Mouse (Mus musculus) c-Kit-positive CD71-positive TER-119-positive erythroid progenitor cells, embryonic 14.5 days (primary cell): ENCODE results near the gene Ctdsp2.
A peak's percentile ranks its signal among the peaks of the same experiment; 100 is the strongest.

Experiments used
- DNase-seq: peaks from one replicate; pipeline ENCODE4 v3.0.0-alpha.2; 2013; ENCODE audit warnings: low spot score

Gene Ctdsp2

DNA sequence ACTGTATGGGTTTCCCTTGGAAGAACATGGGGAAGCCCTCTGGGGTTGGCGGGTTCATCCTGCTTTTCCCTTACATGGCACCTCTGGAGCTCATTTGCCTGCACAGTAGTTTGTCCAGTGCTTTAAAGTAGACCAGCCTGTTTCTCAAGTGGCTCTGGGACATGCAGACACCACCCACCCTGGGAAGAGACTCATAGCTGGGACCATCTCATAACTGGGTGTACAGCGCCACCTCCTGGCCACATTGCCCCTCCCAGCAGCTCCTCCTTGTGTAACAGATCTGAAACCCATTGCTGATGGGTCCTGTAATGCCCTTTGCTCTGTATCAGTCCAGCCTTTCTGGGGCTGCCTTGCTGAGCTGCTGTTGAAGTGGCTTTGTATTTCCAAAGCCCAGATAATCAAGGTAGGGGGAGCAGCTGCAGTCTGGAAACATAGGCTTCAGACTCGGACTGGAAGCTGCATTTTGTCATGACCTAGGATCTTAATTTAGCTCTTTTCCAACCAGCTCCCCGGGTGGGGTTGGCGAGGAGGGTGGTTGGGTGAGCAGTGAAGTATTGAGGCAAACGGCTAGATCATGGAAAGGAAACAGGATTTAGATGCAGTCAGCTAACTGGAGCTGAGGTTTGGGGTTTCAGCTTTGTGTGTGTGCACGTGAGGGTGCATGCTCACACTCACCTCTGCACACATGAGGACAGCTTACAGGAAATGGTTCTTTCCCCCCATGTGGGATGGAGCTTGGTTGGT lies 12.0 kb downstream of the Ctdsp2 start:
- peak; percentile 72 for DNase-seq

DNA sequence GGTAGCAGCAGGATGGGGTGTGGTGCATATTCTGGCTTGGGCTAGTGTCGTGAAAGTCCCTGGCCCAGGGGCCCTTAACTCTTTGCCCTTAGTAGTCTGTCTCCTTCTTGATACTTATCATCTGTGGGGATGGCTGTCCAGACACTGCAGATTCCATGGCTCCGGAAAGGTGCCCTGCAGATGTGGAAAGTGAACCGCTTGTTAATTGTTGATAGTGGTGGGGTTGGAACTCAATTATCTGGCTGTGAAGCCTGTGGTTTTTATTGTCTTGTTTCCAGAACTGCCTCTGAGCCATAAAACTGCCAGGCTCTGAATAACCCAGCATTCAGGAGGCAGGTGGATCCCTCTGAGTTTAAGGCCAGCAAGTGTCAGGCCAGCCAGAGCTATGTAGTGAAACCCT lies 13.2 kb downstream of the Ctdsp2 start:
- DNase-seq: no peak

DNA sequence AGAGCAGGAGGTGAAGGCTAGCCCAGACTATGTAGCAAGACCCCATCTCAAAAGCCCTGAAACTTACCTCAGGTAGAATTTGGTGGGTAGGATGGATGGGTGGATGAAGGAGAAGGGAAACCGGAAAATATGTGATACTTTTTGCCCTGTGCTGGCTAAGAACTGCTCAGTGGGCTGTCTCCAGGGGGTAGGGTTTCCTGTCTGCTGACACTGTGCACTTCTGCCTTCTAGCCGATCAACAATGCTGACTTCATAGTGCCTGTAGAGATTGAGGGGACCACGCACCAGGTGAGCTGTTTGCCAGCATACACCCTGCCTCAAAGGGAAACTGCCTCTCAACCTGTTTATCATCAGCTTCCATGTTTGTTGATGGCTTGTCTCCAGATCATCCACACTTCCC lies 15.1 kb downstream of the Ctdsp2 start:
- no peak for DNase-seq

DNA sequence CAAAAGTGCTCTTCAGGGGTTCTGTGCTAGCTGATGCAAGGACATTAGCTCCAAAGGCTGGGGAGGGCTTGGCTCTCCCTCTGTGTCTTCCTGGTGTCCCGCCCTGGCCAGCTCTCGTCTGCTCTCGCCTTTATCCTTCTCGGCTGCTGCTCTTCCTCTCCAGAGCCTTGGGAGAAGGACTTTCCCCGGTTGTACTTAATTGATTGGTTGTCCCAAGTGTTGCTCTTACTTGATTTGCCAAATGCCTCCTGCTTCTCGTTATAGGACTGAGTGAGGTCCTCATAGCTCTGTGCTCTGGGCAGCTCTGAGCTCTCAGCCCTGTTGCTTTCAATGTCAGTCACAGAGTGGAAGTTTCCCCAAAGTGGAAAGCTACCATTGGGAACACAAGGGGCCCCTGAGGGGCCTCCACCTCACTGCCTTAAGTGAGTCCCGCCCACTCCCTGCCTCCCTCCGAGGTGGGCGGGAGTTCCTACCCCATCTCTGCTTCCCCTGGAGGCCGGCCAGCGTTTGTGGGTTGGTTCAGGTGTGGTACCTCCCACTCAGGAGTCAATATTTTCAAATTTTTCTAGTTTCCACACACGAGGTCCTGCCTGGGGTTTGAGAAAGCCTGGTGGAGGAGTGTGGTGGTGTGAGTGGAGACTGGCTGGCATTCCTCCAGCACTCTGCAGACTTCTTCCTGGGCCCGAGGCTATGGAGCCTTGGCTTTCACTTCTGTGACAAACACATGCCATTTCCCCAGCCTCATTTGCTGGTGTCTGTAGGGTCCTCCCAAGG lies 19.0 kb downstream of the Ctdsp2 start:
- DNase-seq: no peak

DNA sequence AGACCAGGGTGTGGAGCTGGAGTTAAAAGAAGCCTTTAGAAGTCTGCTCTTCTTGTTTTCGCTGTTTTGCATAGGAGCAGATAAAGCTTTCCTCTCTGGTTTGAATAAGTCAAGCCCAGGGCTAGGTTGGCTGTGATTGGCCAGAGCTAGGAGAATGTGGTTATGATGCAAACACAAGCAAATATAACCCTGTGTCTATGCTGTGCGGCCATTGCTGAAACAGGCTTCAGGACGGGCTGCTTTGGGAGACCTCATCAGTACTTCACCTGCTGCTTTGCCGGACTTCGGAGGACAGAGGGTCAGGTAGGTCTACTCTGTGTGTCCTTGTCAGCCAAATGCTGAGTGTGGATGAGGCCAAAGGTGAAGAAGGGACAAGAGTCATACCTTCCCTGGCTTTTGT lies 22.0 kb downstream of the Ctdsp2 start, which contains the start of gene Avil:
Avil (plus strand) TSS at position 181 of the 400 bp plus-strand sequence.
- no peak for DNase-seq

DNA sequence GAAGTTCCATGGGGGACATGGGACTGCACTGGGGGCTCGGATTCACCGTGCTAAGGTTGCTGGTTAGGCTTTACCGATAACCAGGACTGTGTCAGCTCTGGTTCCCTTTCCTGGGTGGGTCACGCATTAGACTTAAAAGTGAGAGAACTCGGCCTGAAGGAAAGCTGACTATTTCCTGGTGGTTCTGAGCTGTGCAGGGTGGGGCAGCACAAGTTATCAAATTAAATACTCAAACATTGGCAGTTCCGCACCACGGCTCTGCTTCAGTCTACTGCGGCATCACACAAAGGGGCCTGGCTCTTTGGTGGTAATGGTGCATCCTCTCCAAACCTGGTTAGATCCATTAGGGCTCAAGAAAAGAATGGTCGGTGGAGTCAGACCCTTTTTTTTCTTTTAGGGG lies 22.8 kb downstream of the Ctdsp2 start:
- DNase-seq: no peak

DNA sequence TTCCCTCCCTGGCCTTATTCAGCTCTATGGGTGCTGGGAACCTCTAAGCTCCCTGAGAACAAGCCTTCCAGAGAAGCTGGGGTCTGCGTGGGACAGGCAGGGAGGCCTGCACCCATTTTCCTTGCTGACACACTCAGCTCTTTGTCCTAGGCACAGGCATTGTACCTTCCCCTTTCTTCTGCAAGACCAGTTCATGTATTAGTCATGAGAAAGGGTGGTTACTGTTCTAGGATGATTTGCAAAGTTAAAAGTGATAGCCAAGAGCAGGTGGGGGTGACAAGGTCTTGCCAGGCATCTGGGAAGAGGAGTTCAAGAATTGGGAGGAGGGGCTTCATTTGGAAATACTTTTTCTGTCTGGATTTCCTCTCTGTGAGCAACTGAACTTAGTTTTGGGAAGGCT lies 23.5 kb downstream of the Ctdsp2 start:
- no peak for DNase-seq

DNA sequence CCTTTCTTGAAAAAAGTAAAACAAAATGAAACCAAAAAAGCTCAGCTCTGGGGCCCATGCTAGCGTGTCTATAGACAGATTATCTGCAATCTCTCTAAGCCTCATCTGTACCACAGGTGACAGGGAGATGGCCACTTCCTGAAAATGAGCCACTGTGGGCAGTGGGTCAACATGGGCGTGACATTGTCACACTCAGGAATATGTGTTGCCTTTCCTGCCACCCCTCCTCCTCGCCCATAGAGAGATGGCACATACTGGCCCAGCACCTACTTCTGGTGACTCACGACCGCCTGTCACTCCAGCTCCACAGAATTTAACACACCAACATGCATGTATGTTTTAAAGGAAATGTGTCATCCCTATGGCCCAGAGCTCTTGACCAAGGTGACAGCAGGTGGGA lies 24.2 kb downstream of the Ctdsp2 start:
- DNase-seq: no peak

DNA sequence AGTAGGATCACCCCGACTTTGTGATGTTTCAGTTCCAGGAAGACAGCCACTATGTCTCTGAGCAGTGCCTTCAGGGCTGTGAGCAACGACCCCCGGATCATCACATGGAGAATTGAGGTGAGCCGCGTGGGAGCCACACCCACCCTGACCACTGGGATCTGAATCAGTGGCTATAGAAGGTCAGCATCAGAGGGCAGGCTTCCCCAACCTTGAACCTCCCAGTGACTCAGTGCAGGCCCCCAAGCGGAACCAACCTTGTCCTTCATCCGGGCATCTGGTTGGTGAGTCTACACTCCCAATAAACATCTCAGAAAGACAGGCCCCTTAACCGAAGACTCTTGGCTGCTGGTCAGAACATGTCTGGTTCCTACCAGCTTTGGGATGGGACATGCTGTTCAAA lies 24.8 kb downstream of the Ctdsp2 start:
- DNase-seq: no peak

DNA sequence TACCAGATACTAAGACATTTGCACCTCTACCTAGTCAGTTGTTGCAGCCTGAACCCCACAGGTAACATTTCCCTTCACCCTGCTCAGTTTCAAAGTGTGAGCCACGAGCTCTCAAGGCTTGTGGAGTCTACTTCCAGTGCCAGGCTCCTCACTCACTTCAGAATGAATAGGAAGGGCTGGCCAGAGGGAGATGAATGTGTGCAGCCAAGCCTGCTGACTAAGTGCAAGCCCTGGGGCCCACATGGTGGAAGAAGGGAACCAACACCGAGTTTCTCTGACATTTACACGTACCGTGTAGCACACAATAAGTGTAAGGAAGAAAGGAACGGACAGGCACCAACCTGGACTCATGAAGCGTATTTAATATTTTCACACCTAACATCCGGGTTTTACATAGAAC lies 25.3 kb downstream of the Ctdsp2 start:
- DNase-seq: no peak

DNA sequence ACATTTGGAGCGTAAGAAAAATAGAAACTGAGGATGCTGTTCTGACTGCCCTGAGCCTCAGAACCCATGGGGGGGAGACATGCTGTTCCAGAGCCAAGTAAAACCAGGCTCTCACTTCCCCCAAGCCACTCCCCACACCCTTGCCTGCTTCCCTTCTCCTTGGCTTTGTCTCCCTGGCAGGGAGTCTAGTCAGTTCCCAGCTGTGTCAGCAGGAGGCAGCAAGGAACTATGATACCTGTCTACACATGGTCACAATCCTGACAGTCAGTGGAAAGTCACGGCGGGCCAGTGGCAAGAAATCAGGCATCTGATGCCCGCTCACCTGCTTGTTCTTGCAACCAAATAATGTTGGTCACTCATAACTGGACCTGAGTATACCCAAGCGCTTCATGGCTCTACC lies 38.0 kb downstream of the Ctdsp2 start:
- DNase-seq: no peak

DNA sequence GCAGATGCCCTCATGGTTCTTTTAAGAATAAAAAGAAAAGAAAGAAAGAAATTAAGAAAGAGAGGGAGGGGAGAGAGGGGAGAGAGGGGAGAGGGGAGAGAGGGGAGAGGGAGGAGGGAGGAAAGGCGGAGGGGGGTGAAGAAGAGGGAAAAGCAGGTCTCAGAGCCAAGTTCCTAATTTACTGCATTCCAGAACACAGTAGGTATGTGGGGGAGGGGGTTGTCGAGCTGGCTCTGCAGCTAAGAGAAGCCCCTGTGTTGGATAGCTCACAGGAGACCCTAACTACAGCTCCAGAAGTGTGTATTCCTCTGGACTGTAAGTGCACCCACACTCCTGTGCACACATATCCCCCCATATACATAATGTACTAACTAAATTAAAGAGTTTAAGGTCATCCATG lies 38.6 kb downstream of the Ctdsp2 start:
- no peak for DNase-seq

DNA sequence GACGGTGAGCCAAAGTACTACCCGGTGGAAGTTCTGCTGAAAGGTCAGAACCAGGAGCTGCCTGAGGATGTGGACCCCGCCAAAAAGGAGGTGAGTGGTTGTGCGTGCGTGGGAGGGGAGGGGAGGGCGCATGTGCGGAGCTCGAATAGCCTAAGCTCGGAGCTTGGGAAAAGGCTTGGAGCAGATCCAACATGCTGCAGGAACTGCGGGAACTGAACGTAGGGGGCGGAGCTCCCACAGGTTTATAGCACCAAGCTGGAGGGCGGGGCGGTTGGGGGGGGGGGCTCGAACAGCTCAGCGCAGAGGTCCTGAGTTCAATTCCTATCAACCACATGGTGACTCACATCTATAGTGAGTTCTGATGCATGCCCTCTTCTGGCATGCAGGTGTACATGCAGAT lies 39.9 kb downstream of the Ctdsp2 start:
- DNase-seq: no peak

DNA sequence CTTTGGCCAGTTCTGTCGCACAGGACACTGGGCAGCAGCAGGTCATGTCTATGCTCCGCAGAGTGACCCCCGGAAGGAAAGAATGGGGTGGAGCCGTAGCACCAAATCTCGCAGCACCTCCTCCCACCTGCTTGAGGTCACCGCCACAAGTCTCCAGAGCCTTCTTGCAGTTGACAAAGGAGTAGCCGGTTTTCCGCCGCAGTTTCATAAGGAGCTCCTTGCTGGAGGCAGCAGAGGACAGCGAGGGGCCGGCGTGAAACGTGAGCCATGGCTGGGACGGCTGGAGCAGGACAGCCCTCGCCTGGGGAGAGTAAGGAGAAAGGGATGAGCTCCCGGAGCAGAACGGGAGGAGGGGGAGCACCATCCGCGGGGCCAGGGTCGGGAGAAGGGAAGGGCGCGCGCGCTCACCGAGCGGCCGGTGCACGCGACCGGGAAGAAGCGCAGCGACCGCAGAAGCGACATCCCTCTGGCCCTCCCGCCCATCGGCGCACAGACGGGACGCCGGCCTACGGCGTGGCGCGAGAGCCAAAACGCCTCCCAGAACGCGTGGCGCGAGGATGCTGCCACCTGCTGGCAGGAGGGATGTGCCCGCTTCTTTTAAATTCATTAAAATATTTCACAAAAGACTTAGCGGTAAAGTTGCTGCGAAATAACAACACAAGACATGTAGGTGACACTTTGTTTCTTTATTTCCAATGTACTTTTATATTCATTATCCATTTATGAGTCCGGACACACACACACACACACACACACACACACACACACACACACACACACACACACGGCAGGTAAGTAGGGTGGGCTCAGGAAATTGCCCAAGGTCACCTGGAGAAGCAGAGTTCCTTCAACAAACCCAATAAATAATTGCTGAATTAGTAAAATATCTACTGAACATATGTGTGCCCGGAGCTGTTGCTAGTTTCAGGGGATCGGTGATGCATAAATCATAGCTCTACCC lies 52.1 kb downstream of the Ctdsp2 start, which contains the start of gene Tsfm:
Tsfm (minus strand) TSS at position 505 of the 961 bp plus-strand sequence.
- peak; percentile 86 for DNase-seq

DNA sequence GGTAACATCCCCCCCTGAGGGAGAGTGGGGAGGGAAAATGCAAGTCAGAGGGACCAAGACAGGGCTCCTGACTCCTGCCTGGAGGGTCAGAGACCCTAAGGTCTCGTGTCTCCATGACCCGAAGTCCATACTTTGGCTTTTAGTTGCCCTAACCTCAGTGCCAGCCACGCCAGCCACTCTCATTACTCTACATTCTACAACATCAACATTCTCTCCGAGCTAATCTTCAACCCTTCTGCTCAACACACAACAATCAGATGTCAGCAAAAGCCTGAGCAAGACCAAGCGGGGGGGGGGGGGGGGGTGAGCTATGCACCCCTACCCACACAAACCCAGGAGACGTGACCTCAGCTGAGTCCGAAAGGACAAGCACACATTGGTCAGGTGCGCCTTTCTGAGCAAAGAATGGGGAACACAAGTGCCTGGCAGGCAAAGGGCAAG lies 54.8 kb downstream of the Ctdsp2 start:
- DNase-seq: no peak

DNA sequence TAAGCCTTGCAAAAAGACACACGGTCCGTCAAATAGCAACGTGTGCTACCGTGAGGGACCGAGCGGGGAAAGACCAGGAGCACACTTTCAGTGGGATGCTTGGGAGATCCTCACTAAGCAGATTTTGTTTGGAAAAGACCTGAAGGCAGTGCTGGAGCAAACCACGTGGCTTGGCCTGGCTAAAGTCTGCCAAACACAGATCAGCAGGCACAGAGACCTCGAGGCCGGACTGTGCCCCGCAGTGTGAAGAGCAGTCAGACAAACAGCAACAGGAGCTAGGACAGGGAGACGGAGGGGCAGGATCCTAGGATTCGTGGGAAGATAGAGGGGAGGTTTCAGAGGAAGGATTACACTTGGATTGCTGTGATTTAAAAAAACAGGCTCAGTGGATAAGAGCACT lies 57.8 kb downstream of the Ctdsp2 start:
- no peak for DNase-seq

DNA sequence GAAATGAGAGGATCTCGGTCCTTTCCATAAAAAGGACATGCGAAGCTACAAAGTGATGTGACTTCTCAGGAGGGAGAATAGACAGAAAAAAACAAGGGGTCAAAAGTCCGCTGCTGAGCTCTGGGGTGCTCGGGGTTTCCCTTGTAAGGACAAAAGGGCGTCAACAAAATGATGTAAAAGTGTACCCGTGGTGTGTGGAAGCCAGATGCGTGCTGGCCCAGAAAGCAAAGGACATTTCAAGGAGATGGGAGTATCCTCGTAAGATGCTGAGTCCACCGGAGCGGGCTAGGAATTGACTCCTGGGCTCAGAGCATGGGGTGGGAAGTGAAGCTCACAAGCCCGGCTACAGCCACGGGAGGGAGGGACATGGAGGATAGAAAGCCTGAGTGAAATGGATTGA lies 59.1 kb downstream of the Ctdsp2 start:
- no peak for DNase-seq

DNA sequence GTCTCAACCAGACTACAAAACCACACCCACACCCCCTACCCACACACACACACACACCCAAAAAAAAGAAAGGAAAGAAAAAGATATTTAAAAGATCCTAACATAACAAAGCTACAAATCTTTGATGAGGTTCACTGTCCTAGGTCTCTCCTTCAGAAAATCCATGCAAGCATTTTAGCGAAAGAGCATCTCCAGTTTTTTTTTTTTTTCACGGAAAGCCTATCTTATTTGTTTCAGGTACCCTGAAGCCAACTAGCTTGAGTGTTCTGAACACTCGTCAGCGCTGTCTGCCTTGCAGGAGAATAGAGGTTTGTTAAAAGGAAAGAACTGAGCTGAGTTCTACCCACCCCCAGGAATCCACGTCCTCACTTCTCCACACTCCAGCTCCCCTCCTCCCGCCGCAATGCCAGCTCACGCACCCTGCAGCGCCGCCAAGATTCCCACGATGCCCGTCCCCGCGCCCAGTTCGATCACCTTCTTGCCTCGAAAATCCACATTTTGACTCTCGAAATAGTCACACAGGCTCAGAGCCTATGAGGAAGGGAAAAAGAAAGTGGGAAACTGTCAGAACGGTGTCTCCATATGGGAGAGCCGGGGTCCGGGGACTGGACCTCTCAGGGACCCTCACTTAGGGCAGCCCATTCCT lies 62.2 kb downstream of the Ctdsp2 start:
- no peak for DNase-seq

DNA sequence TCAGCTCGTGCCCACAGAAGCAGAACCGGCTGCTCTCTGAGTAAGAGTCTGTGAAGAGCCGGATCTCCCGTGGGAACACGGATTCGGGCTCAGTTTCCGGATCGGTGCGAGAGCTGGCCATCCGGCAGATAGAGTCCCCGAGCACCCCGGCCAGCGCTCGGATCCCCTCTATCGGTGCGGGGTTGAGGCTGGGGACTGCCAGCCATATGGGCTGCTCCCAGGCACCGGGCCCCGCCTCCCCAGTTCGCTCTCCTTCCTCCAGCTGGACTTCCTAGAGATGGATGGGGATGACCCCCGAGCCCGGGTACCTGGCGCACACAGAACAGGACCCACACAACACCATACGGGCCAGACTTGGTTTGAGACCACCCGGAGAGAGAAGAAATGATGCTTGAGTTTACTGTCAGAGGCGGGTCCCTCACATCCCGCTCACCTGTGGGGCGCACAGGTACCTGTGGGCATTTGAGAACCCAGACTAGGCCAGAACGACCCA lies 62.8 kb downstream of the Ctdsp2 start, which contains the start of the genes Mettl1 and Eef1akmt3:
Mettl1 (plus strand) TSS at position 141 of the 493 bp plus-strand sequence.
Eef1akmt3 (minus strand) TSS at position 240 of the 493 bp plus-strand sequence.
- no peak for DNase-seq

DNA sequence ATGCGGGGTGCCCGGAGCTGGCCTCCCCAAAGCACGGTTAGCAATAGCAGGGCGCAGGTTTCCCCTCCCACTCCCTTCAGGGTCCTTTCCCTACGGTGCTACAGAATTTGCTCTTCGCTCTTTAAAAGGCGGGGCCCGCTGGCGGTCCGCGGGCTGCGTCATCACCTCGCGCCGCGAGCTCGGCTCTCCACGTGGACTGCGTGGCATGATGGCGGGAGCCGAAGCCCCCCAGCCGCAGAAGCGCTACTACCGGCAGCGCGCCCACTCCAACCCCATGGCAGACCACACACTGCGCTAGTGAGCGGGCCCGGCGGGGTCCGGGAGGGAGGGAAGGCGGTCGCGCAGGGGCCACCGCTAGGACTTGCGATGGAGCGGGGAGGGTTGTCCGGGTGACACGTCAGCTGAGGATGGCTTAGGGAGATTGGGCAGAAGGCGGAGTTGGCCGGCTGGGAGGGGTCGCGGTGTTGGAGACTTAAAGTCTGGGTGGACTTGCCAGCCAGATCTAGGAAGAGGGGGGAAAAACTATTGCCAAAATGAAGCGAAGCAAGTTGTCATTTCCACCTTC lies 63.3 kb downstream of the Ctdsp2 start:
- peak; percentile 77 for DNase-seq
